Mouse (Mus musculus): ENCODE measurements around the gene Lefty1.
"Not testable (repeated sequence)": the region's sequence is repeated elsewhere in the genome, so short reads cannot be mapped to it uniquely, and the experiment has no call there.

DNA sequence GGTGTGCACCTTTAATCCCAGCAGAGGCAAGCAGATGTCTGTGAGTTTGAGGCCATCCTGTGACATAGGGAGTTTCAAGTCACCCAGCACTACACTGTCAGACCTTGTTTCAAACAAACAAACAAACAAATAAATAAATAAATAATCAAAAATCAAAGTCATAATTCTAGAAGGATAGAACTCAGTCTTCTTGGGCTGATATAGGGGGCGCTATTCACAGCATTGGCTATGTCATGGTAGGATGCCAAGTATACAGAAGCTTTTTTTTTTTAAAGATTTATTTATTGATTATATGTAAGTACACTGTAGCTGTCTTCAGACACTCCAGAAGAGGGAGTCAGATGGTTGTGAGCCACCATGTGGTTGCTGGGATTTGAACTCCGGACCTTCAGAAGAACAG, 4.0 kb downstream of the Lefty1 start:
- not testable (repeated sequence) for TF ChIP-seq POLR2A (IDR thresholded peaks at IDR 0.05; ENCODE audit: extremely low read depth, insufficient read depth, low read length); CTCF (IDR thresholded peaks at IDR 0.05; ENCODE audit: low read depth, low read length)
